Mouse (Mus musculus) liver, postnatal 0 days (tissue): ENCODE measurements around the gene Tatdn3. TPM values are rescaled to one million over a fixed set of nuclear protein-coding genes. Genes with fewer than 3 reads are reported as not detected.
"Not testable (repeated sequence)": the region's sequence is repeated elsewhere in the genome, so short reads cannot be mapped to it uniquely, and the experiment has no call there.

Experiments
- ATAC-seq: fragments of 200-750 bp; cut with Nextera tagmentation; 2 replicates; pipeline ENCODE4 v1.8.0; 2017; ENCODE audit warnings: mild to moderate bottlenecking, moderate library complexity
- DNase-seq: peaks from one replicate; pipeline ENCODE4 v3.0.0-alpha.2; 2016
- H3K27ac ChIP-seq: fragments of 300-500 bp; sonication (generic); 2 replicates; pipeline ENCODE4 v1.5.1; 2014; ENCODE audit warnings: antibody characterized with exemption, moderate library complexity, mild to moderate bottlenecking, low read depth
- H3K27me3 ChIP-seq: fragments of 300-500 bp; sonication (generic); 2 replicates; pipeline ENCODE4 v1.6.1; 2014; ENCODE audit warnings: low read length, control low read depth, mixed read lengths; ENCODE audit not compliant: insufficient read depth
- H3K36me3 ChIP-seq: fragments of 300-500 bp; sonication (generic); replicated peaks from 2 replicates; pipeline ENCODE4 v1.6.1; 2014; ENCODE audit warnings: mild to moderate bottlenecking, control low read depth, low read length, moderate library complexity, mixed read lengths; ENCODE audit not compliant: insufficient read depth
- H3K4me1 ChIP-seq: fragments of 300-500 bp; sonication (generic); 2 replicates; pipeline ENCODE4 v1.6.1; 2014; ENCODE audit warnings: antibody characterized with exemption, mild to moderate bottlenecking, control low read depth; ENCODE audit not compliant: insufficient read depth
- H3K4me2 ChIP-seq: fragments of 300-500 bp; sonication (generic); 2 replicates; pipeline ENCODE4 v1.6.1; 2014; ENCODE audit warnings: low read depth, mild to moderate bottlenecking, low read length, moderate library complexity, mixed read lengths
- H3K4me3 ChIP-seq: fragments of 300-500 bp; sonication (generic); 2 replicates; pipeline ENCODE4 v1.5.1; 2014; ENCODE audit warnings: low read depth, low read length
- H3K9ac ChIP-seq: fragments of 300-500 bp; sonication (generic); replicated peaks from 2 replicates; pipeline ENCODE4 v1.6.1; 2014; ENCODE audit warnings: mild to moderate bottlenecking, moderate library complexity
- H3K9me3 ChIP-seq: fragments of 300-500 bp; sonication (generic); 2 replicates; pipeline ENCODE4 v1.6.1; 2016; ENCODE audit warnings: mild to moderate bottlenecking, control low read depth, low read length, mixed read lengths
- CTCF ChIP-seq: sonication (generic); IDR thresholded peaks from 2 replicates; pipeline ENCODE4 v1.5.1; 2016; ENCODE audit warnings: antibody characterized with exemption, low read depth
- EP300 ChIP-seq: IDR thresholded peaks from 2 replicates; pipeline ENCODE4 v1.6.1; 2016; ENCODE audit warnings: antibody characterized with exemption, low read depth, mild to moderate bottlenecking
- WGBS: fragments of 180-500 bp; shearing (Covaris S2); extraction: QIAGEN DNeasy Blood & Tissue Kit; methylation state at CpG from one replicate; pipeline ENCODE4 v1.1.7; 2014; ENCODE audit not compliant: insufficient replicate concordance; 5-methylcytosine and 5-hydroxymethylcytosine counted together
- polyA plus RNA-seq: library from polyadenylated mRNA; unstranded; fragments of >200 nt; fragmentation: Nextera tagmentation; extraction: Ambion mirVana; gene quantifications from 2 replicates; pipeline ENCODE4 v1.2.1, GENCODE M21; 2015

Gene Tatdn3
- polyA plus RNA-seq, 1 experiment from 2014 or later: 6.5 TPM

GRCm38 (mm10) chr1:191025016-191026012, 37.4 kb downstream of the Tatdn3 start:
- no peak for TF ChIP-seq CTCF
- no peak for TF ChIP-seq EP300
- Histone ChIP-seq H3K36me3 (0 out of 2 replicates have a peak, but pooled peaks cover 2% of the 10 kb centered on the region), H3K27ac (peak overlapping the region; percentile 77), H3K4me2 (peak overlapping the region; percentile 100), H3K9ac (peak overlapping the region; percentile 84), H3K9me3 (no peaks in the 10 kb centered on the region), H3K4me3 (peak overlapping the region; percentile 76), H3K27me3 (no peaks in the 10 kb centered on the region), H3K4me1 (peaks cover 14% of the 10 kb centered on the region)
- peak; percentile 47 for DNase-seq
- peak; percentile 37 for ATAC-seq
- WGBS: 4% methylated on average over 67 of the region's 69 CpGs

- ATAC-seq, H3K36me3 ChIP-seq, H3K4me3 ChIP-seq, H3K9ac ChIP-seq, DNase-seq, H3K4me2 ChIP-seq, H3K27ac ChIP-seq, H3K27me3 ChIP-seq, H3K9me3 ChIP-seq: not testable (repeated sequence)
- H3K4me1 ChIP-seq: peaks cover 14% of the 10 kb centered on the region
- WGBS: 80% methylated on average over 5 of the region's 6 CpGs
These were observed 38.9 kb downstream of the Tatdn3 start for GRCm38 (mm10) chr1:191023806-191024205.

- ATAC-seq: no peak
- Histone ChIP-seq H3K4me1 (peaks cover 14% of the 10 kb centered on the region), H3K9me3 (no peaks in the 10 kb centered on the region), H3K9ac (no peak overlapping the region), H3K4me3 (no peak overlapping the region), H3K36me3 (0 out of 2 replicates have a peak, but pooled peaks cover 2% of the 10 kb centered on the region), H3K27me3 (no peaks in the 10 kb centered on the region), H3K27ac (no peak overlapping the region), H3K4me2 (no peak overlapping the region; the same call in 1 of the 2 replicates)
- no peak for DNase-seq
- no peak for TF ChIP-seq EP300
- TF ChIP-seq CTCF: no peak
- 50% methylated on average over 2 of the region's 2 CpGs for WGBS
These were observed 39.6 kb downstream of the Tatdn3 start for GRCm38 (mm10) chr1:191023140-191023539.

GRCm38 (mm10) chr1:191021016-191021415, 41.7 kb downstream of the Tatdn3 start:
- DNase-seq (no peak), ATAC-seq (no peak)
- Histone ChIP-seq H3K9ac (no peak overlapping the region), H3K4me3 (no peak overlapping the region), H3K9me3 (no peaks in the 10 kb centered on the region), H3K27ac (no peak overlapping the region), H3K36me3 (0 out of 2 replicates have a peak, but pooled peaks cover 2% of the 10 kb centered on the region), H3K4me1 (peaks cover 8% of the 10 kb centered on the region; the same call in 1 of the 2 replicates), H3K27me3 (no peaks in the 10 kb centered on the region), H3K4me2 (no peak overlapping the region)
- TF ChIP-seq EP300 (no peak), CTCF (no peak)
- 90% methylated on average over 7 of the region's 7 CpGs for WGBS

- ATAC-seq: no peak
- Histone ChIP-seq H3K9me3 (no peaks in the 10 kb centered on the region), H3K27me3 (no peaks in the 10 kb centered on the region), H3K4me3 (no peak overlapping the region), H3K36me3 (0 out of 2 replicates have a peak, but pooled peaks cover 2% of the 10 kb centered on the region), H3K4me1 (peaks cover 7% of the 10 kb centered on the region; the same call in 1 of the 2 replicates), H3K27ac (no peak overlapping the region), H3K4me2 (no peak overlapping the region), H3K9ac (no peak overlapping the region)
- WGBS: 90% methylated on average over 3 of the region's 3 CpGs
- TF ChIP-seq CTCF (no peak), EP300 (no peak)
- DNase-seq: no peak
These were observed 42.4 kb downstream of the Tatdn3 start for GRCm38 (mm10) chr1:191020217-191020924.

- no peak overlapping the region for H3K4me3 ChIP-seq
- 87% methylated on average over 5 of the region's 5 CpGs for WGBS
- no peak for DNase-seq
These were observed 42.9 kb downstream of the Tatdn3 start for GRCm38 (mm10) chr1:191019803-191020202.

More at GRCm38 (mm10) chr1:191019803-191020202, 42.9 kb downstream of the Tatdn3 start:
- ATAC-seq: no peak
- Histone ChIP-seq H3K4me1 (0 out of 2 replicates have a peak, but pooled peaks cover 2% of the 10 kb centered on the region), H3K9me3 (no peaks in the 10 kb centered on the region), H3K9ac (no peak overlapping the region), H3K27me3 (no peaks in the 10 kb centered on the region), H3K4me2 (no peak overlapping the region), H3K36me3 (0 out of 2 replicates have a peak, but pooled peaks cover 2% of the 10 kb centered on the region), H3K27ac (no peak overlapping the region)
- TF ChIP-seq CTCF: no peak
- no peak for TF ChIP-seq EP300
